Mouse (Mus musculus) G1E (cell line): Measurements from ENCODE around the gene Gm3633. TPM values are rescaled to one million over a fixed set of nuclear protein-coding genes. Genes with fewer than 3 reads are reported as not detected.
"Not testable (repeated sequence)": the region's sequence is repeated elsewhere in the genome, so short reads cannot be mapped to it uniquely, and the experiment has no call there.

ENCODE experiments used
- ATAC-seq: 2 replicates; pipeline ENCODE4 v1.8.0; 2016; ENCODE audit warnings: mild to moderate bottlenecking; ENCODE audit not compliant: insufficient number of reproducible peaks, poor library complexity, low FRiP score, severe bottlenecking; ENCODE audit errors: extremely low read depth
- DNase-seq: peaks from one replicate; pipeline ENCODE4 v3.0.0; 2012; ENCODE audit warnings: low spot score
- H3K27me3 ChIP-seq: 2 replicates; pipeline ENCODE4 v1.6.1; 2012; ENCODE audit warnings: mild to moderate bottlenecking, low read length, inconsistent platforms; ENCODE audit not compliant: insufficient read depth
- H3K36me3 ChIP-seq: replicated peaks from 2 replicates; pipeline ENCODE3; 2012; ENCODE audit warnings: mild to moderate bottlenecking, inconsistent platforms
- H3K4me1 ChIP-seq: 2 replicates; pipeline ENCODE4 v1.6.1; 2012; ENCODE audit warnings: low read depth, low read length, inconsistent platforms, mixed read lengths; ENCODE audit not compliant: insufficient read depth
- H3K4me3 ChIP-seq: 2 replicates; pipeline ENCODE4 v1.5.1; 2012; ENCODE audit warnings: low read depth, mild to moderate bottlenecking, inconsistent platforms, low read length, moderate library complexity, mixed read lengths
- H3K9me3 ChIP-seq: replicated peaks from 2 replicates; pipeline ENCODE4 v1.6.1; 2012; ENCODE audit warnings: inconsistent platforms
- polyA plus RNA-seq: library from polyadenylated mRNA; stranded (reverse); fragments of >175 nt; gene quantifications from 2 replicates; pipeline ENCODE4 v1.2.3, GENCODE M21; 2012
- total RNA-seq, 2 experiments: library from RNA; stranded (forward) in 1 of 2; stranded (reverse) in 1 of 2; fragments of 200-1000 nt in 1 of 2; fragments of >200 nt in 1 of 2; fragmentation: Nextera tagmentation in 1 of 2; gene quantifications; 2 replicates each; pipeline ENCODE4 v1.2.3; 2014 to 2017

Gene Gm3633
- total RNA-seq (2014; fragmentation: Nextera tagmentation) (not detected in 2 replicates), total RNA-seq (2017) (not detected in 2 replicates), polyA plus RNA-seq (not detected in 2 replicates)

DNA sequence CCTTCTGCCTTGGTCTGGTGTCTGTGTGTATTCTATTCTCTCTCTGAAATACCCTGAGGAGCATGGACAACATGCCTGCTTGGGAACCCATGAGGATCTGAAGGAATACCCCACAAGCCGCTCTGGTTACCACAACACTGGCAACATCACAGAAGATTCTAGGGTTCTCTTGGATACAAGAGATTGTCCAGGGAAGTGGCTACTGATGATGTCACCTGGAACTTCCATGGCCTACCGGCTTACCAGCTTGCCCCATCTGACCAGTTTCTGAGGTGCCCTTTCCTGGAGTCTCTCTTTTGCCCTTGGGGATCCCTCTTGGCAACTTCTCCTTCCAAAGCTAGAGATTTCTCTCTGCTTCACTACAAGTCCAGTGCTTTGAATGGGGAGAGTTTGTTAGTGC, at the start of gene Gm3633:
TSS of gene Gm3633 (minus strand) at position 101 of the 400 bp plus-strand sequence.
- not testable (repeated sequence) for H3K4me1 ChIP-seq, DNase-seq, H3K27me3 ChIP-seq, H3K9me3 ChIP-seq, ATAC-seq, H3K36me3 ChIP-seq, H3K4me3 ChIP-seq

- not testable (repeated sequence) for H3K4me3 ChIP-seq, H3K4me1 ChIP-seq, DNase-seq, H3K27me3 ChIP-seq, H3K36me3 ChIP-seq, ATAC-seq, H3K9me3 ChIP-seq
Measured at GRCm38 (mm10) chr14:42655638-42656037, 13.9 kb upstream of the Gm3633 start, which contains the start of gene Gm10378. Gene Gm10378, plus strand, starts transcription at chr14:42655938.

DNA sequence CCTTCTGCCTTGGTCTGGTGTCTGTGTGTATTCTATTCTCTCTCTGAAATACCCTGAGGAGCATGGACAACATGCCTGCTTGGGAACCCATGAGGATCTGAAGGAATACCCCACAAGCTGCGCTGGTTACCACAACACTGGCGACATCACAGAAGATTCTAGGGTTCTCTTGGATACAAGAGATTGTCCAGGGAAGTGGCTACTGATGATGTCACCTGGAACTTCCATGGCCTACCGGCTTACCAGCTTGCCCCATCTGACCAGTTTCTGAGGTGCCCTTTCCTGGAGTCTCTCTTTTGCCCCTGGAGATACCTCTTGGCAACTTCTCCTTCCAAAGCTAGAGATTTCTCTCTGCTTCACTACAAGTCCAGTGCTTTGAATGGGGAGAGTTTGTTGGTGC, 41.9 kb downstream of the Gm3633 start, which contains the start of gene Gm17124:
TSS of gene Gm17124 (minus strand) at position 101 of the 400 bp plus-strand sequence.
- DNase-seq, H3K4me1 ChIP-seq, H3K9me3 ChIP-seq, ATAC-seq, H3K4me3 ChIP-seq, H3K27me3 ChIP-seq, H3K36me3 ChIP-seq: not testable (repeated sequence)

Other genes with a start within 250 kb of the Gm3633 start
- gene Gm8005, start 202.2 kb downstream of the Gm3633 start, total RNA-seq (2014; fragmentation: Nextera tagmentation), result not detected in 2 replicates
- not detected in 2 replicates for gene Gm8005, start 202.2 kb downstream of the Gm3633 start, total RNA-seq (2017)
- not detected in 2 replicates for gene Gm8005, start 202.2 kb downstream of the Gm3633 start, polyA plus RNA-seq
- not detected in 2 replicates for gene Gm8011, start 178.0 kb downstream of the Gm3633 start, total RNA-seq (2014; fragmentation: Nextera tagmentation)
- not detected in 2 replicates for gene Gm8011, start 178.0 kb downstream of the Gm3633 start, total RNA-seq (2017)
- gene Gm8011, start 178.0 kb downstream of the Gm3633 start, polyA plus RNA-seq, result not detected in 2 replicates
- gene Gm8020, start 139.6 kb downstream of the Gm3633 start, total RNA-seq (2014; fragmentation: Nextera tagmentation), result not detected in 2 replicates
- gene Gm8020, start 139.6 kb downstream of the Gm3633 start, total RNA-seq (2017), result 0.11 and 0.17 TPM in 2 replicates
- not detected in 2 replicates for gene Gm8020, start 139.6 kb downstream of the Gm3633 start, polyA plus RNA-seq
- gene Gm8024, start 117.6 kb downstream of the Gm3633 start, total RNA-seq (2014; fragmentation: Nextera tagmentation), result not detected in 2 replicates
- gene Gm8024, start 117.6 kb downstream of the Gm3633 start, total RNA-seq (2017), result 0.35 TPM in 1 of 2 replicates, not detected in the other
- not detected in 2 replicates for gene Gm8024, start 117.6 kb downstream of the Gm3633 start, polyA plus RNA-seq
- not detected in 2 replicates for gene Gm17124, start 42.0 kb downstream of the Gm3633 start, total RNA-seq (2014; fragmentation: Nextera tagmentation)
- not detected in 2 replicates for gene Gm17124, start 42.0 kb downstream of the Gm3633 start, total RNA-seq (2017)
- gene Gm17124, start 42.0 kb downstream of the Gm3633 start, polyA plus RNA-seq, result not detected in 2 replicates
- gene Gm10378, start 14.0 kb upstream of the Gm3633 start, total RNA-seq (2014; fragmentation: Nextera tagmentation), result not detected in 2 replicates
- gene Gm10378, start 14.0 kb upstream of the Gm3633 start, total RNA-seq (2017), result 0.52 TPM in 1 of 2 replicates, not detected in the other
- not detected in 2 replicates for gene Gm10378, start 14.0 kb upstream of the Gm3633 start, polyA plus RNA-seq
- not detected in 2 replicates for gene Gm3015, start 126.9 kb upstream of the Gm3633 start, total RNA-seq (2014; fragmentation: Nextera tagmentation)
- gene Gm3015, start 126.9 kb upstream of the Gm3633 start, total RNA-seq (2017), result 0.27 TPM in 1 of 2 replicates, not detected in the other
- not detected in 2 replicates for gene Gm3015, start 126.9 kb upstream of the Gm3633 start, polyA plus RNA-seq
- not detected in 2 replicates for gene Gm10377, start 156.1 kb upstream of the Gm3633 start, total RNA-seq (2014; fragmentation: Nextera tagmentation)
- not detected in 2 replicates for gene Gm10377, start 156.1 kb upstream of the Gm3633 start, total RNA-seq (2017)
- not detected in 2 replicates for gene Gm10377, start 156.1 kb upstream of the Gm3633 start, polyA plus RNA-seq
- gene Gm21977, start 211.6 kb upstream of the Gm3633 start, total RNA-seq (2014; fragmentation: Nextera tagmentation), result not detected in 2 replicates
- not detected in 2 replicates for gene Gm21977, start 211.6 kb upstream of the Gm3633 start, total RNA-seq (2017)
- gene Gm21977, start 211.6 kb upstream of the Gm3633 start, polyA plus RNA-seq, result not detected in 2 replicates